16 mouse cellular contexts compared by ENCODE assay signal in the genomic region with DNA sequence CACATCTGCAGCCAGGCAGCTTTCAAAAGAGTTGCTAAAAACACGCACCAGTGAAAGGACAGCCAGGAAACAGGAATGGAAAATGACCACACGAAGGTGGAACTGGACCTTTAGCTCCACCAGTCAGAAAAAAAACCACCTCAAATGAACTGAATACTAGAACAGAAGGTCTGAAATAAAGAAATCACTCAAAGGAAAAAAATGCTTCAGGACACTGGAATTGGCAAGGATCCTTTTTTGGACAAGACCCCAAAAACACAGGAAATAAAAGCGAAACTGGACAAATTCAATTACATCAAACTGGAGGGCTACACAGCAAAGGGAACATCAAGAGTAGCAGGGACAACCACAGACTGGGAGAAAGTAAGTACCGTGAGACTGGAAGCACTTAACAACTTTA. TPM values are rescaled to one million over a fixed set of nuclear protein-coding genes. Genes with fewer than 3 reads are reported as not detected.
DNase-seq lines count a peak whose midpoint lies in the region; ATAC-seq and TF ChIP-seq lines count a peak whose summit lies in the region.
"Had no signal": no experiment of that assay in that cellular context is flagged by ENCODE, and none has a peak within 500 bp of the region (broad histone marks: within the 10 kb centered on the region; RNA-seq: fewer than 3 reads in every experiment).

No protein-coding gene starts in this region.

- peak; percentile 17 to 33 for DNase-seq in cerebellum, postnatal 14 days
- no peak for DNase-seq in cerebellum, adult 11 months
- DNase-seq in heart, postnatal 25 days (ENCODE audit: low spot score): no peak
- no peak for DNase-seq in lung, postnatal 4 days
- no peak for DNase-seq in urinary bladder, adult 2 months (ENCODE audit: low spot score)
- DNase-seq: adrenal gland, postnatal 25 days; gastrocnemius, postnatal 10 days; kidney, adult 8-10 months; layer of hippocampus, postnatal 36 days; thymus, adult 18-20 months had no signal

- TF ChIP-seq CTCF in small intestine, adult 2 months (IDR thresholded peaks at IDR 0.05; ENCODE audit: extremely low read depth, insufficient read length, insufficient replicate concordance, low read depth, low read length): no peak

- no peaks in the 10 kb centered on the region for H3K27me3 ChIP-seq in heart, embryonic 14.5 days (ENCODE audit: control insufficient read depth, insufficient read depth, low read length)
- no peaks in the 10 kb centered on the region for H3K27me3 ChIP-seq in lung, embryonic 15.5 days
- H3K27me3 ChIP-seq in small intestine, adult 2 months (ENCODE audit: control insufficient read depth, insufficient read depth, low read length): no peaks in the 10 kb centered on the region
- H3K27me3 ChIP-seq: limb, embryonic 12.5 days had no signal

- peak overlapping the region; percentile 41 to 70 for H3K27ac ChIP-seq in heart, embryonic 14.5 days (replicated peaks in 1 of 2; ENCODE audit: control insufficient read depth in 1 of 2, insufficient read depth in 1 of 2, low read depth in 2 of 2, low read length in 2 of 2)
- H3K27ac ChIP-seq in lung, embryonic 15.5 days: peak overlapping the region; percentile 61
- peak overlapping the region; percentile 76 for H3K27ac ChIP-seq in small intestine, adult 2 months (ENCODE audit: insufficient read depth, low read depth, low read length)
- H3K27ac ChIP-seq: hindbrain, embryonic 14.5 days; limb, embryonic 12.5 days had no signal

- H3K4me3 ChIP-seq in heart, embryonic 14.5 days (ENCODE audit: control insufficient read depth in 1 of 2, insufficient read depth in 1 of 2, low read depth in 1 of 2, low read length in 2 of 2): no peak overlapping the region
- H3K4me3 ChIP-seq in lung, embryonic 15.5 days: no peak overlapping the region
- H3K4me3 ChIP-seq in small intestine, adult 2 months (ENCODE audit: low read depth, low read length): no peak overlapping the region
- H3K4me3 ChIP-seq: erythroblast, embryonic 14.5 days; limb, embryonic 12.5 days had no signal

- no peak overlapping the region for H3K9ac ChIP-seq in heart, embryonic 14.5 days (ENCODE audit: low read length)
- H3K9ac ChIP-seq in lung, embryonic 15.5 days: no peak overlapping the region
- H3K9ac ChIP-seq: hindbrain, embryonic 14.5 days; limb, embryonic 12.5 days had no signal

- no peaks in the 10 kb centered on the region for H3K9me3 ChIP-seq in heart, embryonic 14.5 days (ENCODE audit: control insufficient read depth, low read length)
- no peaks in the 10 kb centered on the region for H3K9me3 ChIP-seq in lung, embryonic 15.5 days
- H3K9me3 ChIP-seq: limb, embryonic 12.5 days had no signal

- intact Hi-C loops in heart, postnatal 25 days (cut with DNase I): no loop called here

- H3K36me3 ChIP-seq in heart, embryonic 14.5 days (ENCODE audit: control insufficient read depth, insufficient read depth, low read length): peaks cover 85% of the 10 kb centered on the region
- peaks cover 72% of the 10 kb centered on the region for H3K36me3 ChIP-seq in lung, embryonic 15.5 days
- H3K36me3 ChIP-seq in small intestine, adult 2 months (ENCODE audit: control insufficient read depth, insufficient read depth, low read length): peaks cover 2% of the 10 kb centered on the region; the same call in 1 of the 2 replicates

- no peak for ATAC-seq in heart, embryonic 14.5 days (ENCODE audit: insufficient number of reproducible peaks, insufficient read depth, low FRiP score, low read depth)
- no peak for ATAC-seq in lung, embryonic 15.5 days (ENCODE audit: borderline replicate concordance, extremely low read depth, low FRiP score, low TSS enrichment)

- no peak overlapping the region for H3K4me2 ChIP-seq in heart, embryonic 14.5 days (ENCODE audit: low read length)
- no peak overlapping the region for H3K4me2 ChIP-seq in lung, embryonic 15.5 days
- H3K4me2 ChIP-seq: hindbrain, embryonic 14.5 days; limb, embryonic 12.5 days had no signal

- TF ChIP-seq POLR2A in small intestine, adult 2 months (IDR thresholded peaks at IDR 0.05; ENCODE audit: low read depth, low read length): no peak

- no peaks in the 10 kb centered on the region for H3K4me1 ChIP-seq in heart, embryonic 14.5 days (ENCODE audit: control insufficient read depth in 2 of 2, insufficient read depth in 2 of 2, low read length in 2 of 2)
- H3K4me1 ChIP-seq in lung, embryonic 15.5 days: peaks cover 19% of the 10 kb centered on the region
- H3K4me1 ChIP-seq in small intestine, adult 2 months (ENCODE audit: control insufficient read depth, insufficient read depth, insufficient read length, low read length): peaks cover 4% of the 10 kb centered on the region; the same call in 1 of the 2 replicates
- H3K4me1 ChIP-seq: limb, embryonic 12.5 days had no signal

- WGBS in heart, embryonic 14.5 days: 75% methylated on average over 4 of the region's 4 CpGs
- 47% methylated on average over 4 of the region's 4 CpGs for WGBS in lung, embryonic 15.5 days
- 78% methylated on average over 4 of the region's 4 CpGs for WGBS in small intestine, adult 2 months

RNA-seq across cellular contexts. Expression of a gene that starts 49.3 kb away (rescaled TPM):
- polyA plus RNA-seq in heart, embryonic 14.5 days (2014; fragmentation: Nextera tagmentation; extraction: Ambion mirVana): 10.5 and 11.3 TPM in 2 replicates
- 1 to 10 TPM; 8.7 to 9.3 TPM for total RNA-seq in heart, postnatal 25 days (2021)
- 58.5 and 64.8 TPM in 2 replicates for polyA plus RNA-seq in lung, embryonic 15.5 days (2015; fragmentation: Nextera tagmentation; extraction: Ambion mirVana)
- polyA plus RNA-seq in small intestine, adult 2 months (2012; rRNA removed): 6.3 and 8.7 TPM in 2 replicates
- 24.2 and 25.0 TPM in 2 replicates for polyA plus RNA-seq in urinary bladder, adult 2 months (2012; rRNA removed)

Comparison
In these comparisons a context has a peak if more than half of its experiments do, and no peak if none do; other contexts are left out.
1. DNase-seq: peak in cerebellum, postnatal 14 days (2 of 2); none in cerebellum, adult 11 months (single experiment), heart, postnatal 25 days (single experiment), lung, postnatal 4 days (0 of 2) and urinary bladder, adult 2 months (single experiment).
2. Peak in every context shown above with its lines, with median percentiles within 50 percentile points of each other: H3K27ac ChIP-seq.